Mouse (Mus musculus): Measurements from ENCODE around the gene Lipo2.
"Not testable (repeated sequence)": the region's sequence is repeated elsewhere in the genome, so short reads cannot be mapped to it uniquely, and the experiment has no call there.

Lipo2 gene

GRCm38 (mm10) chr19:33751259-33751658 is at the start of gene Lipo2:
Gene Lipo2 (minus strand): TSS chr19:33751359.
- not testable (repeated sequence) for DNase-seq (ENCODE audit: extremely low read depth, insufficient read length, low spot score)

GRCm38 (mm10) chr19:33787359-33787758 is 36.2 kb upstream of the Lipo2 start, which contains the start of gene Lipo1:
Gene Lipo1 (minus strand): TSS chr19:33787459.
- not testable (repeated sequence) for DNase-seq (ENCODE audit: extremely low read depth, insufficient read length, low spot score)

- DNase-seq (ENCODE audit: extremely low read depth, insufficient read length, low spot score) = no peak
These were observed 35.6 kb upstream of the Lipo2 start for GRCm38 (mm10) chr19:33786576-33787277.

GRCm38 (mm10) chr19:33761287-33762086 is 10.3 kb upstream of the Lipo2 start, which contains the start of gene Lipo3:
Gene Lipo3 (minus strand): TSS chr19:33761951.
- DNase-seq (ENCODE audit: extremely low read depth, insufficient read length, low spot score) = peak; percentile 1

All from 3134 (cell line).